Mouse (Mus musculus) CH12.LX (cell line): ENCODE data around the gene Prim2. TPM values are rescaled to one million over a fixed set of nuclear protein-coding genes. Genes with fewer than 3 reads are reported as not detected.

Experiments
- DNase-seq: peaks from one replicate; pipeline ENCODE4 v3.0.0-alpha.2; 2013; ENCODE audit errors: extremely low read depth
- H3K27ac ChIP-seq: 2 replicates; pipeline ENCODE4 v1.5.1; 2012; ENCODE audit warnings: low read depth, mild to moderate bottlenecking, control low read depth, moderate library complexity; ENCODE audit not compliant: insufficient read depth
- H3K27me3 ChIP-seq: replicated peaks from 2 replicates; pipeline ENCODE3; 2012; ENCODE audit warnings: inconsistent platforms
- H3K36me3 ChIP-seq, 2 experiments: replicated peaks in 1 of 2; 2 replicates each; pipeline versions ENCODE3 to v1.6.1; 2012; ENCODE audit warnings: inconsistent platforms in 1 of 2, low read length in 1 of 2, mild to moderate bottlenecking in 1 of 2, mixed read lengths in 1 of 2, moderate library complexity in 1 of 2; ENCODE audit not compliant: control insufficient read depth in 1 of 2, insufficient read depth in 1 of 2
- H3K4me1 ChIP-seq, 2 experiments: 2 replicates each; pipeline ENCODE4 v1.6.1; 2012; ENCODE audit warnings: inconsistent platforms in 1 of 2, moderate library complexity in 1 of 2; ENCODE audit not compliant: insufficient read depth in 2 of 2, control insufficient read depth in 1 of 2
- H3K4me2 ChIP-seq: 2 replicates; pipeline ENCODE4 v1.6.1; 2012; ENCODE audit warnings: low read depth, mild to moderate bottlenecking, control low read depth; ENCODE audit not compliant: poor library complexity, insufficient read depth, severe bottlenecking
- H3K4me3 ChIP-seq, 3 experiments: fragments of 150-350 bp in 1 of 3; sonication (generic) in 1 of 3; replicated peaks in 1 of 3; 2 replicates each; pipeline versions ENCODE3 to v1.5.1; 2011 to 2012; ENCODE audit warnings: low read depth in 2 of 3, low read length in 2 of 3, mild to moderate bottlenecking in 2 of 3, moderate library complexity in 2 of 3, control low read depth in 1 of 3, improper control_type of control experiment in 1 of 3, inconsistent platforms in 1 of 3, mixed read lengths in 1 of 3; ENCODE audit not compliant: poor library complexity in 1 of 3
- H3K79me2 ChIP-seq: replicated peaks from 2 replicates; pipeline ENCODE4 v1.6.1; 2012; ENCODE audit warnings: mild to moderate bottlenecking, moderate library complexity; ENCODE audit not compliant: control insufficient read depth, poor library complexity, insufficient read depth, severe bottlenecking; ENCODE audit errors: extremely low read depth
- H3K9ac ChIP-seq: 2 replicates; pipeline ENCODE4 v1.6.1; 2012; ENCODE audit warnings: low read depth, mild to moderate bottlenecking, control low read depth, moderate library complexity; ENCODE audit not compliant: insufficient read depth
- H3K9me3 ChIP-seq: replicated peaks from 2 replicates; pipeline ENCODE3; 2012; ENCODE audit warnings: low read length, inconsistent platforms, mixed read lengths
- BHLHE40 ChIP-seq: IDR thresholded peaks from 2 replicates; pipeline ENCODE4 v1.6.1; 2011; ENCODE audit warnings: mild to moderate bottlenecking, low read depth, low read length, improper control_type of control experiment
- CHD1 ChIP-seq: IDR thresholded peaks from 2 replicates; pipeline ENCODE4 v1.6.1; 2012; ENCODE audit warnings: low read depth, low read length, improper control_type of control experiment, inconsistent platforms
- CHD2 ChIP-seq: IDR thresholded peaks from 2 replicates; pipeline ENCODE4 v1.6.1; 2011; ENCODE audit warnings: low read length, improper control_type of control experiment
- EP300 ChIP-seq: IDR thresholded peaks from 2 replicates; pipeline ENCODE4 v1.6.1; 2011; ENCODE audit warnings: low read length, improper control_type of control experiment
- ETS1 ChIP-seq: conservative IDR thresholded peaks from 2 replicates; pipeline ENCODE4 v1.6.1; 2012; ENCODE audit warnings: low read depth, mild to moderate bottlenecking, inconsistent platforms, low read length, improper control_type of control experiment, moderate library complexity
- IRF4 ChIP-seq: IDR thresholded peaks from 2 replicates; pipeline ENCODE4 v1.6.1; 2014; ENCODE audit warnings: low read depth, mild to moderate bottlenecking, inconsistent platforms, low read length, improper control_type of control experiment
- JUN ChIP-seq: IDR thresholded peaks from 2 replicates; pipeline ENCODE4 v1.6.1; 2011; ENCODE audit warnings: low read depth, mild to moderate bottlenecking, low read length, improper control_type of control experiment, moderate library complexity; ENCODE audit not compliant: insufficient read depth
- JUND ChIP-seq: conservative IDR thresholded peaks from 2 replicates; pipeline ENCODE4 v1.6.1; 2011; ENCODE audit warnings: low read depth, low read length, improper control_type of control experiment
- KAT2A ChIP-seq: IDR thresholded peaks from 2 replicates; pipeline ENCODE4 v1.6.1; 2012; ENCODE audit warnings: low read length, improper control_type of control experiment, inconsistent platforms; ENCODE audit not compliant: insufficient replicate concordance
- MAFK ChIP-seq: IDR thresholded peaks from 2 replicates; pipeline ENCODE4 v1.6.1; 2011; ENCODE audit warnings: low read length, improper control_type of control experiment; ENCODE audit not compliant: insufficient replicate concordance
- MAZ ChIP-seq: IDR thresholded peaks from 2 replicates; pipeline ENCODE4 v1.6.1; 2012; ENCODE audit warnings: low read depth, mild to moderate bottlenecking, inconsistent platforms, low read length, improper control_type of control experiment, moderate library complexity
- MEF2A ChIP-seq: IDR thresholded peaks from 2 replicates; pipeline ENCODE4 v1.6.1; 2014; ENCODE audit warnings: low read depth, mild to moderate bottlenecking, inconsistent platforms, low read length, improper control_type of control experiment, borderline replicate concordance
- NRF1 ChIP-seq: IDR thresholded peaks from 2 replicates; pipeline ENCODE4 v1.6.1; 2014; ENCODE audit warnings: low read depth, mild to moderate bottlenecking, inconsistent platforms, low read length, improper control_type of control experiment, moderate library complexity
- POLR2A ChIP-seq: IDR thresholded peaks from 2 replicates; pipeline ENCODE4 v1.6.1; 2011; ENCODE audit warnings: low read depth, mild to moderate bottlenecking, improper control_type of control experiment, low read length
- POLR2AphosphoS2 ChIP-seq: IDR thresholded peaks from 2 replicates; pipeline ENCODE4 v1.6.1; 2011; ENCODE audit warnings: low read depth, low read length, improper control_type of control experiment
- RAD21 ChIP-seq: IDR thresholded peaks from 2 replicates; pipeline ENCODE4 v1.6.1; 2011; ENCODE audit warnings: low read depth, mild to moderate bottlenecking, low read length, improper control_type of control experiment, moderate library complexity
- RCOR1 ChIP-seq: conservative IDR thresholded peaks from 2 replicates; pipeline ENCODE4 v1.6.1; 2012; ENCODE audit warnings: low read depth, mild to moderate bottlenecking, inconsistent platforms, low read length, improper control_type of control experiment
- SIN3A ChIP-seq: IDR thresholded peaks from 2 replicates; pipeline ENCODE4 v1.6.1; 2012; ENCODE audit warnings: low read length, improper control_type of control experiment, inconsistent platforms
- SMC3 ChIP-seq: IDR thresholded peaks from 2 replicates; pipeline ENCODE4 v1.6.1; 2011; ENCODE audit warnings: low read depth, low read length, improper control_type of control experiment
- TCF12 ChIP-seq: IDR thresholded peaks from 2 replicates; pipeline ENCODE4 v1.6.1; 2014; ENCODE audit warnings: low read depth, mild to moderate bottlenecking, inconsistent platforms, low read length, improper control_type of control experiment
- ZC3H11A ChIP-seq: IDR thresholded peaks from 2 replicates; pipeline ENCODE4 v1.6.1; 2012; ENCODE audit warnings: low read depth, mild to moderate bottlenecking, inconsistent platforms, low read length, improper control_type of control experiment
- ZMIZ1 ChIP-seq: IDR thresholded peaks from 2 replicates; pipeline ENCODE4 v1.6.1; 2012; ENCODE audit warnings: low read depth, mild to moderate bottlenecking, inconsistent platforms, low read length, improper control_type of control experiment
- ZNF384 ChIP-seq: IDR thresholded peaks from 2 replicates; pipeline ENCODE4 v1.6.1; 2012; ENCODE audit warnings: low read depth, low read length, improper control_type of control experiment, inconsistent platforms
- dilution Hi-C: fragments of 300-500 bp; cut with MboI; formaldehyde crosslinking; loops from 2 replicates; pipeline ENCODE4 v1.14.3; 2020; ENCODE audit warnings: low sequenced_read_pairs; ENCODE audit not compliant: extremely low pct_unique_long_range_greater_than_20kb, extremely low pct_ligation_motif_present
- in situ Hi-C: fragments of 300-500 bp; cut with MboI; formaldehyde crosslinking; loops from 3 replicates; pipeline ENCODE4 v1.14.3; 2019; ENCODE audit warnings: low sequenced_read_pairs, low pct_ligation_motif_present, low pct_unique_long_range_greater_than_20kb, mixed read lengths
- polyA plus RNA-seq: library from polyadenylated mRNA; unstranded; fragments of >175 nt; gene quantifications from 2 replicates; pipeline ENCODE4 v1.2.1, GENCODE M21; 2012; ENCODE audit warnings: low read depth; ENCODE audit not compliant: insufficient read length
- total RNA-seq, 2 experiments: library from RNA; depleted of rRNA; stranded (reverse); fragments of 300-350 nt in 1 of 2; fragments of >200 nt in 1 of 2; gene quantifications; 2 replicates each; pipeline ENCODE4 v1.2.3; 2012 to 2014

Gene Prim2
- total and polyA plus RNA-seq, 3 experiments: 41.3 to 72.6 (median 51.7) TPM

DNA sequence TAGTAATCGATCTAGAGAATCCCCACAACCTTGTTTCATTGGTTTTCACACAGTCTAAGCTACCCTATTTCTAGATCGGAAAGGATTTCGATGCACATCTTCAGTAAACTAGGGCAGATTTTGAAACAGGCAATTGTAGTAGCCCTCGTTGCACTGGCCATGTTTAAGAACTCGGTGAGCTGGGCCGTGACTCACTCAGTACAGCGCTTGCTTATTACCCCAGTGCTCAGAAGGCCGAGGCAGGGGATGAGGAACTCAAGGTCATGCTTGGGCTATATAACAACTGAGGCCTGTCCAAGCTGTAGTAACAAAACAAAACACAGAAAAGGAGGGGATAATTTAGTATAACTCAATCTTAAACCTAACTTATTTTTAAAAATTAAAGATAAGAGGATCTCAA is 208.9 kb downstream of the Prim2 start:
- in situ Hi-C loops: no loop called here
- TF ChIP-seq SMC3 (no peak), SIN3A (no peak)
- no peak overlapping the region for H3K4me2 ChIP-seq
- H3K79me2 ChIP-seq: no peaks in the 10 kb centered on the region
- no peak overlapping the region for H3K4me3 ChIP-seq
- dilution Hi-C loops: no loop called here
- no peak overlapping the region for H3K27ac ChIP-seq
- H3K27me3 ChIP-seq: no peaks in the 10 kb centered on the region
- no peak for DNase-seq
- H3K36me3 ChIP-seq: peaks cover 3 to 24% of the 10 kb centered on the region in 2 experiments
- H3K9ac ChIP-seq: no peak overlapping the region
- H3K9me3 ChIP-seq: no peaks in the 10 kb centered on the region
- H3K4me1 ChIP-seq: peaks cover 0 to 5% of the 10 kb centered on the region in 2 experiments; a peak in 1 of 4 replicates

DNA sequence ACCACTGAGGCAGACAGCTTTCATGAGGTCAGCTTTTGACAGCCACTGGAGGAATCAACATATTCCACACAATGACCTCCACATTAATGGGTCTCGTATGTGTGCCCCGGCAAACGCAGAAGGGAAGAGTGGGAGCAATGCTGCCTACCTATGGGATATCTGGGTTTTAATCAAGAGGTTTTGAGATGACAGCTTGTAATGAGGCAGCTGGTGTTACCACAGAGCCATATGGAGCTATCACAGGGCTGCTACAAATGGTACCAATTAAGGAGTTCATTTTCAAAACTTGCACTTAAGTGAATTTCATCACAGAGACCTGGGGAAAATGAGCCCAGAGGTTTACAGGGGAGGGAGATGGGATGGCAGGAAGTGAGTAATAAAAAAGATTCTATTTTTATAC is 209.3 kb downstream of the Prim2 start:
- Histone ChIP-seq H3K79me2 (no peaks in the 10 kb centered on the region), H3K4me3 (no peak overlapping the region), H3K36me3 (peaks cover 3 to 25% of the 10 kb centered on the region in 2 experiments), H3K9ac (no peak overlapping the region), H3K4me1 (peaks cover 0 to 5% of the 10 kb centered on the region in 2 experiments; a peak in 1 of 4 replicates), H3K27ac (no peak overlapping the region), H3K27me3 (no peaks in the 10 kb centered on the region), H3K4me2 (no peak overlapping the region), H3K9me3 (no peaks in the 10 kb centered on the region)
- dilution Hi-C loops (no loop called here), in situ Hi-C loops (no loop called here)
- DNase-seq: no peak
- TF ChIP-seq NRF1 (no peak), CHD1 (no peak), POLR2AphosphoS2 (no peak), TCF12 (no peak), MEF2A (no peak), ZNF384 (no peak), ZC3H11A (no peak), ZMIZ1 (no peak)

DNA sequence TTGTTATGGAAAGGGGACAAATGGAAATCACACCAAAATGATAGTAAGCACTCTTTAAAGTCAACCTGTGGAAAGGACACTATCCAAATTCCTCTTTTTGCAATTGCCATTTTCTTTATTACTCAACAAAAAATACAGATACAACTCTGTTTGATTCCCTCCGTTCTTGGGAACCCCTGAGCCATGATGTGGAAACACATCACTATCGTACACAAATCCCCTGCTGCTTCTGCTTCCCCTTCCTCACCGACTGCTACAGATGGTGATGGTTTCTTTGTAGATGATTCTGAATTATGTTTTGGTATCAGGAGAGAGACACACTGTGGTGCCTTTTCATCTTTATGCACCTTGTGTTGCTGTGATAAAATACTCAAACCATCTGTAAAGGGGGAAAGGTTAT is 210.6 kb downstream of the Prim2 start:
- Histone ChIP-seq H3K4me3 (no peak overlapping the region), H3K4me2 (no peak overlapping the region), H3K36me3 (peaks cover 3 to 32% of the 10 kb centered on the region in 2 experiments), H3K9me3 (no peaks in the 10 kb centered on the region), H3K79me2 (no peaks in the 10 kb centered on the region), H3K4me1 (peaks cover 0 to 11% of the 10 kb centered on the region in 2 experiments; a peak in 2 of 4 replicates), H3K9ac (no peak overlapping the region), H3K27me3 (no peaks in the 10 kb centered on the region), H3K27ac (no peak overlapping the region)
- in situ Hi-C loops: no loop called here
- dilution Hi-C loops: no loop called here
- no peak for DNase-seq
- TF ChIP-seq JUND (no peak), KAT2A (no peak), MEF2A (no peak), MAZ (no peak), NRF1 (no peak), TCF12 (no peak), ZC3H11A (no peak), ZNF384 (no peak), EP300 (no peak), BHLHE40 (no peak), RAD21 (no peak), SIN3A (no peak), POLR2A (no peak), POLR2AphosphoS2 (no peak), ETS1 (no peak), JUN (no peak), CHD2 (no peak), IRF4 (no peak), MAFK (no peak), RCOR1 (no peak)
- TF ChIP-seq, all 38 proteins: peak for 0
